Mouse (Mus musculus) brain, embryonic 14.5 days (tissue): Measurements from ENCODE around the gene Prdm16.

Experiments
- CTCF ChIP-seq: fragments of 200-500 bp; IDR thresholded peaks from 2 replicates; pipeline ENCODE4 v1.5.1; 2012; ENCODE audit warnings: inconsistent platforms, mild to moderate bottlenecking, moderate library complexity, borderline replicate concordance; ENCODE audit not compliant: insufficient read depth, insufficient read length; ENCODE audit errors: extremely low read depth
- POLR2A ChIP-seq: fragments of 200-500 bp; IDR thresholded peaks from 2 replicates; pipeline ENCODE4 v1.6.1; 2012; ENCODE audit warnings: mild to moderate bottlenecking, inconsistent platforms, borderline replicate concordance; ENCODE audit not compliant: poor library complexity, insufficient read depth, insufficient read length, severe bottlenecking; ENCODE audit errors: extremely low read depth

- TF ChIP-seq CTCF (no peak), POLR2A (no peak)
Measured at GRCm38 (mm10) chr4:154420749-154421148, 215.9 kb downstream of the Prdm16 start.
